Mouse (Mus musculus): Measurements from ENCODE around the gene Plxdc1. TPM values are rescaled to one million over a fixed set of nuclear protein-coding genes. Genes with fewer than 3 reads are reported as not detected.

Plxdc1 gene
- total RNA-seq, 4 experiments from 2014 or later, result 13.5 to 36.2 (median 24.0) TPM

Small RNAs within 50 kb of the gene (microRNA-seq; reads per million reads assigned to microRNA genes)
- gene Gm22461, result 0 reads per million in 2 experiments
- 0 reads per million in 2 experiments for gene Gm27597

Other genes starting within 250 kb of the Plxdc1 start
- 10 to 100 TPM; 25.5 to 35.1 (median 32.2) TPM for gene Pip4k2b, start 241.7 kb downstream of the Plxdc1 start, total RNA-seq (2022)
- gene Cwc25, start 219.9 kb downstream of the Plxdc1 start, total RNA-seq (2022), result 10 to 100 TPM; 22.2 to 26.6 (median 23.1) TPM
- gene 1700001P01Rik, start 210.5 kb downstream of the Plxdc1 start, total RNA-seq (2022), result under 1 TPM in 3 of 4 experiments, not detected in 1; 0.49 to 0.67 (median 0.62) TPM
- gene Rpl23, start 204.0 kb downstream of the Plxdc1 start, total RNA-seq (2022), result 100 to 1,000 TPM; 753 to 943 (median 843) TPM
- gene Lasp1, start 187.4 kb downstream of the Plxdc1 start, total RNA-seq (2022), result 100 to 1,000 TPM; 131 to 177 (median 143) TPM
- 1 to 10 TPM; 3.7 to 7.2 (median 6.2) TPM for gene B230217C12Rik, start 145.7 kb downstream of the Plxdc1 start, total RNA-seq (2022)
- gene Fbxo47, start 102.3 kb downstream of the Plxdc1 start, total RNA-seq (2022), result 1 to 10 TPM in 3 of 4 experiments, under 1 TPM in 1; 0.94 to 1.8 (median 1.2) TPM
- gene Arl5c, start 9.7 kb upstream of the Plxdc1 start, total RNA-seq (2022), result 1 to 10 TPM in 3 of 4 experiments, under 1 TPM in 1; 0.44 to 1.8 (median 1.4) TPM
- 10 to 100 TPM in 2 of 4 experiments, 1 to 10 TPM in 2; 7.8 to 18.8 (median 13.6) TPM for gene Cacnb1, start 36.6 kb upstream of the Plxdc1 start, total RNA-seq (2022)
- gene Rpl19, start 40.3 kb upstream of the Plxdc1 start, total RNA-seq (2022), result 1,000 to 10,000 TPM in 2 of 4 experiments, 100 to 1,000 TPM in 2; 894 to 1,148 (median 997) TPM
- 10 to 100 TPM in 1 of 4 experiments, 1 to 10 TPM in 3; 3.8 to 10.9 (median 6.6) TPM for gene Stac2, start 67.0 kb upstream of the Plxdc1 start, total RNA-seq (2022)
- gene Fbxl20, start 164.0 kb upstream of the Plxdc1 start, total RNA-seq (2022), result 10 to 100 TPM; 37.4 to 45.0 (median 41.1) TPM
- 10 to 100 TPM; 62.9 to 72.7 (median 66.6) TPM for gene Med1, start 206.8 kb upstream of the Plxdc1 start, total RNA-seq (2022)
- gene Cdk12, start 216.6 kb upstream of the Plxdc1 start, total RNA-seq (2022), result 10 to 100 TPM; 41.6 to 57.7 (median 49.9) TPM